Mouse (Mus musculus): Measurements from ENCODE around the gene Pld5. TPM values are rescaled to one million over a fixed set of nuclear protein-coding genes. Genes with fewer than 3 reads are reported as not detected.
A peak's percentile ranks its signal among the peaks of the same experiment; 100 is the strongest.

Gene Pld5
- polyA plus RNA-seq, 1 experiment = 4.3 TPM

DNA sequence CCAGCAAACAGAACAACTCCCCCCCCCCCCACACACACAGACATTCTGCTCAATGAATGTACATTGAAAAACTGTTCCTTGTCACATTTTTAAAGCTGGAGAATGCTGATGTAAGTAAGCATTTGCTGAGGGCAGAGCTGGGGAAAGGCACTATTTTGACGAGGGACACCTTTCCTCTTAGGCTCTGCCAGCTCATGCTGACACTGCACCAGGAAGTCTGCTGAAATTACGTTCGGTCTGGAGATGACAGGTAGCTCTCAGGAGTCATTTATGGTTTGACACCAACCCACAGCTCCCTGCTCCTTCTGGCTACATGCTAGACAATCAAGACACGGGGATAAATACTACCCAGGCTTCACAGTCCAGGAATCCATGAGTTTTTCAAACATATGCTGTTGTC is 192.8 kb downstream of the Pld5 start:
- DNase-seq (ENCODE audit: low read depth) = no peak
- TF ChIP-seq CTCF (IDR thresholded peaks at IDR 0.05; ENCODE audit: borderline replicate concordance, extremely low read depth, insufficient read depth, insufficient read length) (no peak), POLR2A (IDR thresholded peaks at IDR 0.05; ENCODE audit: borderline replicate concordance, extremely low read depth, insufficient read depth, insufficient read length, poor library complexity, severe bottlenecking) (no peak)

DNA sequence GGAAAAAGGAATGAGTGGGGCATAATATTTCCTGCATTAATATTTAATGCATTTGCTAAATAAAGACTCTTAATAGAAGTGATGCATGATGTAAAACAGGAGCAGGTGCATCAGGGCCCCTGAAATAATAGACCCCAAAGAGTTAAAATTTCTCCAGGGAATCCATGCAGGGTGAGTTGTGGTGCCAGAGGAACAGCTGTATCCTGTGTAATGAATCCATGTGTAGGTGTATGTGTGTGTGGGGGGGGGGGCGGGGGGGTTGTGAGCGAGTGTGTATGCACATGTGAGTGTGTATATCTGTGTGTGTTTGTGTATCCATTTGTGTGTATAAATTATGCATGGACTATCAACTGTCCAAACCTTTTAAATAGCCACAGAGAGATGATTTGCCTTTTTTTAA is 194.1 kb downstream of the Pld5 start:
- no peak for DNase-seq (ENCODE audit: low read depth)
- no peak for TF ChIP-seq POLR2A (IDR thresholded peaks at IDR 0.05; ENCODE audit: borderline replicate concordance, extremely low read depth, insufficient read depth, insufficient read length, poor library complexity, severe bottlenecking)
- TF ChIP-seq CTCF (IDR thresholded peaks at IDR 0.05; ENCODE audit: borderline replicate concordance, extremely low read depth, insufficient read depth, insufficient read length) = no peak

DNA sequence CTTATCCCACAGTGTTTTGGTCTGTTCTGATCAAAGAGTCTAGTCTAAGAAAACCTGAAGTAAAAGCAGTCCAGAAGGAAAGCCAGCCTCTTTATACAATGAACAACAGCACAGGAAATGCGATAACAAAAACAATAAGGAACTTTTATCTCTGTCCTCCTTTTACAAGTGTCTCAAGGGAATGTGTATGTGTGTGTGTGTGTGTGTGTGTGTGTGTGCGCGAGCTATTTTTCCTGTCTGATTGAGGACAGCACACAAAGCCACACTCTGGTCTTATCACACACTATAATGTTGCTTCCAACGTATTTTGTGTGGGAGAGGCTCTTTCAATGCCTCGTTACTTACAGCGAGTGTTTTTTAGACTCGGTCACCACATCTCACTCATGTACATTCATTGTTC is 196.7 kb downstream of the Pld5 start:
- TF ChIP-seq POLR2A (IDR thresholded peaks at IDR 0.05; ENCODE audit: borderline replicate concordance, extremely low read depth, insufficient read depth, insufficient read length, poor library complexity, severe bottlenecking) (no peak), CTCF (IDR thresholded peaks at IDR 0.05; ENCODE audit: borderline replicate concordance, extremely low read depth, insufficient read depth, insufficient read length) (no peak)
- DNase-seq (ENCODE audit: low read depth) = no peak

DNA sequence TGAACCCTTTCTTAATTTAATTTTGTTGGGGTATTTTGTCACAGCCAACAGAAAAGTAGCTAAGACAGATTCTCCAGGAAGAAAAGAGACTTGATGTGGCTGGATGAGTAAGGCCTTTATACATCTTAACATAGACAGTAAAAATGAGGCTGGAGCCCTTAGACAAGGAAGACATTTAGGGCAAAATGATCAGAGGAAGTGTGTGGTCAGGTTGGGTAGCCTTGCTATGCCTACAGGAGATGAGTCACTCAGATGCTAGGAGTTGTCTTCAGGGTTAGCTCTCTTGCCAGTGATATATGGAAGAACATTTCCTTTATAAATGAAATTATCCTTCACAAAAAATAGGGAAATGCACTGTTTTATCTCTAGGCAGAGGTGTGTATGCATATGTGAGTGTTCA is 198.3 kb downstream of the Pld5 start:
- TF ChIP-seq CTCF (IDR thresholded peaks at IDR 0.05; ENCODE audit: borderline replicate concordance, extremely low read depth, insufficient read depth, insufficient read length) (no peak), POLR2A (IDR thresholded peaks at IDR 0.05; ENCODE audit: borderline replicate concordance, extremely low read depth, insufficient read depth, insufficient read length, poor library complexity, severe bottlenecking) (no peak)
- DNase-seq (ENCODE audit: low read depth) = no peak

DNA sequence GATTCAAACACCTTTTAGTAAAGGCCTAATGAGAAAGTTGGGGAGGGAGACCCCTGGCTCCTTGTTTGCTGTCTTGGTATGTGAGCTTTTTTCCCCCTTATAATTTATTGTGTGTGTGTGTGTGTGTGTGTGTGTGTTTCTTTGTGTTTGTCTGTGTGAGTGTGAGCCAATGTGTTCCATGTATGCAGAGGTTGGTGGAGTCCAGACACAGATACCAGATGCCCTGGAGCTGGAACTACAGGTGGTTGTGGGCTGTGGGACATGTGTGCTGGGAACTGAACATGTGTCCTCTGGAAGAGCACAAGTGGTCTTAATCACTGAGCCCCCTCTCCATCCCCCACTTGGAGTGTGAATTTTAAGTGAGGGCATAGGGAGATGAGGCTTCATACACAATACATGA is 199.3 kb downstream of the Pld5 start:
- peak; percentile 20 for DNase-seq (ENCODE audit: low read depth)
- TF ChIP-seq POLR2A (IDR thresholded peaks at IDR 0.05; ENCODE audit: borderline replicate concordance, extremely low read depth, insufficient read depth, insufficient read length, poor library complexity, severe bottlenecking) (no peak), CTCF (IDR thresholded peaks at IDR 0.05; ENCODE audit: borderline replicate concordance, extremely low read depth, insufficient read depth, insufficient read length) (no peak)

DNA sequence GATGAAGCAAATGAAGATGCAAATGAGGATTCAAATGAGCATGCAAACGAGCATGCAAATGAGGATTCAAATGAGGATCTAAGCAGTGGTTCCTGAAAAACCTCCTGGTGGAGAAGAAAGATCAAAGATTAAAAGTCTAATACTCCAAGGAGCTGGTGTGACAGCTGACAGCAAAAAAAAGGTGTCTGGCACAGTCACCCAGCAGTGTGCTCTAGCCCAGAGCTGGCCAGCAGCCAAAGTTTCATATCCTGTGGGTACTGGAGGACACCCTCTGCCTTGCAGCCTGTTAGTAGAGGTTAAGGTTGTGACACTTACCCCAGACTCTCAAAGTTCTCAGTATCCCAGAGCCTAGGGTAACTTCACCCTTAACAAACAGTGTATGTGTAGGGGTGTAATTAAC is 199.7 kb downstream of the Pld5 start:
- TF ChIP-seq CTCF (IDR thresholded peaks at IDR 0.05; ENCODE audit: borderline replicate concordance, extremely low read depth, insufficient read depth, insufficient read length) = no peak
- no peak for TF ChIP-seq POLR2A (IDR thresholded peaks at IDR 0.05; ENCODE audit: borderline replicate concordance, extremely low read depth, insufficient read depth, insufficient read length, poor library complexity, severe bottlenecking)
- peak; percentile 90 for DNase-seq (ENCODE audit: low read depth)

DNA sequence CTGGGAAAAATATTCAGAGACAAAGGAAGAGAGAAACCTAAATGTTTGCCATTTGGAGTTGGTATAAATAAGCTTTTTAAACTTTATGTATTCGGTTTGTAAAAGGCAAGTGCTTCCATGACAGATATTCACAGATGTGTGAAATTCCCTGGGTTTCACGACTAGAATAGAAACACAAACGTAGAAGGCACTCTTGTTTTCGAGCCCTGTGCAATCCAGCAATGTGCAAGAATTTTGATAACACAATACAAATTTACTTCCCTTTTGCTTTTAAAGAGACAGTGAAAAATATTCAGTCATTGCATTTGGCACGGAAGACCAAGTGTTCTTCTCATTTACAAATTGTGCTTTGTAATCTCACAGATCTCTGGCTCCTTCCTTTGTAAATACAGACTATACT is 200.6 kb downstream of the Pld5 start:
- DNase-seq (ENCODE audit: low read depth) = no peak

DNA sequence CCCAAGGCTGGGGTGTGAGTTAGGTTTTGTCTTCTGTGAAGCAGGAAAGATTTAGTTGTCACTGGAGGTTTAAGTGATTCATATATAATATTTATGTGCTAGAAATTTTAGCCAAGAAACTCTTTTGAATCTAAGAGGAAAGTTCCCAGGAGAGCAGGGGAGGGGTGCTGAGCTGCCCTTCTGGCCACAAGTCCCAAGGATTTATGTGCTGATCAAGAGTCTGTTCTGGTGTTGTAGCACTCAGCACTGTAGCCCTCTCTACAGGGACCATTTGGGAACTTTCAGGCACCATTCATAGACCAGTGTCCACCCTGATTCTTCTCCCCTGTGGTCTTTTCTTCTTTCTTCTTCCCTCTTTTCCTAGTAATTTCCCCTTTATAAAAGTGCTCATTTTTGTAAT is 209.8 kb downstream of the Pld5 start:
- TF ChIP-seq POLR2A (IDR thresholded peaks at IDR 0.05; ENCODE audit: borderline replicate concordance, extremely low read depth, insufficient read depth, insufficient read length, poor library complexity, severe bottlenecking) = no peak
- TF ChIP-seq CTCF (IDR thresholded peaks at IDR 0.05; ENCODE audit: borderline replicate concordance, extremely low read depth, insufficient read depth, insufficient read length) = no peak
- no peak for DNase-seq (ENCODE audit: low read depth)

More for the DNA sequence above, 200.6 kb downstream of the Pld5 start:
- TF ChIP-seq POLR2A (IDR thresholded peaks at IDR 0.05; ENCODE audit: borderline replicate concordance, extremely low read depth, insufficient read depth, insufficient read length, poor library complexity, severe bottlenecking) = no peak
- no peak for TF ChIP-seq CTCF (IDR thresholded peaks at IDR 0.05; ENCODE audit: borderline replicate concordance, extremely low read depth, insufficient read depth, insufficient read length)

DNA sequence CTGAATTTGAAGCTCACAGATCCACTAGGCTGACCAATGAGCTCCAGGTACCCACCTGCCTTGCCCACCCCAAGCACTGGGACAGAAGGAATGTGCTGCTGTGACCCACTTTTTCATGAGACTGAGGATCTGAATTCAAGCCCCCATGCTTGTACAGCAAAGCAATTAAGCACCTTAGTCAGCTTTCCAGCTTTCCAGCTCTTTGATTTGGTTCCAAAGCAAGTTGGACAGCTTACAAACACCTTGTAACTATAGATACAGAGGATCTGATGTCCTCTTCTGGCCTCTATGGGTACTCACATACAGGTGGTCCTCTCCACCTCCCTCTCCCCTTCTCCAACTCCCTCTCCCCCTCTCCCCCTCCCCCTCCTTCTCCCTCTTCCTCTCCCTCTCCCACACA is 210.6 kb downstream of the Pld5 start:
- TF ChIP-seq POLR2A (IDR thresholded peaks at IDR 0.05; ENCODE audit: borderline replicate concordance, extremely low read depth, insufficient read depth, insufficient read length, poor library complexity, severe bottlenecking) (no peak), CTCF (IDR thresholded peaks at IDR 0.05; ENCODE audit: borderline replicate concordance, extremely low read depth, insufficient read depth, insufficient read length) (no peak)
- DNase-seq (ENCODE audit: low read depth) = no peak

DNA sequence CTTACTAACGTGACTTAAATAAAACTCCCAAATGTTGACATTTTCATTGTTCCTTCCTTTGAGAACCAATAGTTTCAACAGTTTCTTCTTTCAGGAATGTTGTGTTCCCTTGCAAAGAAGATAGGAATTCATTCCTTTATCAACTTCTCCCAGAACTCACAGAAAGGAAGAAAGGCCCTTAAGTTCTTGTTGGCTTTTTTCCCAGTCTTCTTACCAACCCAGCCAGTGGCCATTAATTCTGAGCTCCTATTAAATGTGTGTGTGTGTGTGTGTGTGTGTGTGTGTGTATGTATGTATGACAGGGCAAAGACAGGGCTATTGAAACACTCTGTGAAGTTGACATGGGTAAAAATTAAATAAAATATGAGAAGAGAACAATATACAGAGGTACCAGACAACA is 221.5 kb downstream of the Pld5 start:
- DNase-seq (ENCODE audit: low read depth) = peak; percentile 53
- TF ChIP-seq POLR2A (IDR thresholded peaks at IDR 0.05; ENCODE audit: borderline replicate concordance, extremely low read depth, insufficient read depth, insufficient read length, poor library complexity, severe bottlenecking) (no peak), CTCF (IDR thresholded peaks at IDR 0.05; ENCODE audit: borderline replicate concordance, extremely low read depth, insufficient read depth, insufficient read length) (no peak)

DNA sequence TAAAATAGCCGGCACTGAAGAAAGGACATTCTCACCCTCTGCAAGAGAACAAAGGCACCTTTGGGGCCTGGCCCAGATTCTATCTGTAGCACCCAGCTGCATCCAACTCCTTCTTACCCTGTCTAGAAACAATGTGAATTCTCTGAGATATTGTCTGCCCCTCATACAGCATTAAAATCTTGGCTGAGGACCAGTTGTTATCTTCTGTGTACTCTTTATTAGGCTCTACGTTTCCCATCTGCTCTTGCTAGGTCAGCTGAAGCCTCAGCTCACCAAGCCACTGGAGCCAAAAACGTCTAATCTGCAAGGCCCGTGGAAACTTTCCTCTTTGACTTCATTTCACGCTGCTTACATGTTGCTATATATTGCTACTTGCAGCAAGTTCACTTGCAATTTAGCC is 228.1 kb downstream of the Pld5 start:
- no peak for DNase-seq (ENCODE audit: low read depth)
- TF ChIP-seq POLR2A (IDR thresholded peaks at IDR 0.05; ENCODE audit: borderline replicate concordance, extremely low read depth, insufficient read depth, insufficient read length, poor library complexity, severe bottlenecking) = no peak

DNA sequence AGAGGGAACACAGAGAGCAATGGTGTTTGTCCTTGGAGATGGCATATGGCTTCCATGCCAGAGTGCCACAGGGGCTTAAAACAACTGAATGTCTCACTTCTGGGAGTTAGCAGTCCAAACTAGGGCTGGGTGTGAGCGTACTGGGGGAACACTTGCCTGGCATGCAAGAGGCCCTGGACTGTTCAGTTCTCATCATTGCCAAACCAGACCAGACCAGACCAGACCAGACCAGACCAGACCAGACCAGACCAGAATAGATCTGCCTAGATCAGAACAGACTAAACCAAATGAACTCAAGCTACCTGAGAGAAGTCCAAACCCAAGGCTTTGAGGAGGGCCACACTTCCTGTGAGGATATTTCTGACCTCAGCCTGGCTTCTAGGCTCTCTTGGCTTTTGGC is 228.7 kb downstream of the Pld5 start:
- TF ChIP-seq CTCF (IDR thresholded peaks at IDR 0.05; ENCODE audit: borderline replicate concordance, extremely low read depth, insufficient read depth, insufficient read length) (no peak), POLR2A (IDR thresholded peaks at IDR 0.05; ENCODE audit: borderline replicate concordance, extremely low read depth, insufficient read depth, insufficient read length, poor library complexity, severe bottlenecking) (no peak)
- DNase-seq (ENCODE audit: low read depth) = no peak

DNA sequence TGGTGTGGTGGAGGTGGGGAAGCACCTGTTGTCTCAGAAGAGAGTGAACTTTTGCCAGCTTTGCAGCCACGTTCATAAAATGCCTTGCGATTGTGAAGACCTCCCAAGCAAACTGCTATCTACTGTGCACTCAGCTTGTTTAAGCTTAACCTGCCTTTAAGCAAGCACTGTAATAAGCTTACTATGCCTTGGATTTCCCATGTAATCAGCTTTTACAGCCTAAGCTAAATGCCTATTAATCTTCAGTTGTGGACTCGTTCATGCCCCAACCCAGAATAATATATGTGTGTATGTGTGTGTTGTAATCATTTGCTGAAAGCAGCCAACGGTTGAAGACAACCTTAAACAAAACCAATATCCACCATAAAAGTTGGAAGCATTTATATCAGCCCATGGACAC is 232.1 kb downstream of the Pld5 start:
- no peak for DNase-seq (ENCODE audit: low read depth)
- TF ChIP-seq CTCF (IDR thresholded peaks at IDR 0.05; ENCODE audit: borderline replicate concordance, extremely low read depth, insufficient read depth, insufficient read length) (no peak), POLR2A (IDR thresholded peaks at IDR 0.05; ENCODE audit: borderline replicate concordance, extremely low read depth, insufficient read depth, insufficient read length, poor library complexity, severe bottlenecking) (no peak)

Measured in brain, embryonic 14.5 days (tissue).